Mouse (Mus musculus): ENCODE measurements around the gene Vmn2r74.

Gene Vmn2r74

DNA sequence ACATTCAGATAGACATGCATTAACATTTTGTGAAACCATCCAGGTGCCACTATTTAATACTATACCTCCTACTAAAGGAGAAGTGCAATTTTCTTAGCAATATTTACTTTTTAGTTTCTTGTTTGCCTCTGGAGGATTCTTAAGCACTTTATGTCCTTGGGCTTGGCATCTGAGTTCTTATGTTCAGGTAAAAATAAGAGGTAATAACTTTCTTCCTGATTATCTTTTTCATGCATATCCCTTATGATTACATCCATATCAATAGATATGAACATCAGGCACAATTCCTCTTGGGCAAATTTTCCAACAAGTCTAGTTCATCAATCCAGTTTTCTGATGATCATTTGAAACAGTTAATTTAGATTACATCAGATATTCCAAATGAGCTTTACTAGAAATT, at the start of gene Vmn2r74:
Gene Vmn2r74 (minus strand): TSS at position 101 of the 400 bp plus-strand sequence.
- DNase-seq, result no peak

DNA sequence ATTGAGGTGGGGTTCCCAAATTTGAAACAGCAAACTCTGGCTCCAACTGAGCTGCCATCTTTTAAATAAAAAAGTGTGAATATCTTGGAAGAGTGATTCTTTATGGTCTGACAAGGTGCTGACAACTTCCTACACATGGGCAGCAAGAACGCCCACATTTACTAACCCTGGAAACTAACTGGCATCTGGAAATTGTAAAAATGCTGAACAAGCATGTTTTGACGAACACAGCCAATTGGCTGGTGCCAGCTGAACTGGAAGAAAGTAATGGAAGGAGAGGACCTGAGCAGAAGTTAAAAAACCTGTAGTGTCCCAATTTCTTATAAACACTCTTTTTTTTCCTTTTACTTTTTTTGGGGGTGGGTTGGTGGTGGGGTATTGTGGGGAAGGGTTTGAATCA, 46.1 kb upstream of the Vmn2r74 start:
- no peak for DNase-seq
